Mouse (Mus musculus): Measurements from ENCODE around the gene Tomm6.
A peak's percentile ranks its signal among the peaks of the same experiment; 100 is the strongest.

DNA sequence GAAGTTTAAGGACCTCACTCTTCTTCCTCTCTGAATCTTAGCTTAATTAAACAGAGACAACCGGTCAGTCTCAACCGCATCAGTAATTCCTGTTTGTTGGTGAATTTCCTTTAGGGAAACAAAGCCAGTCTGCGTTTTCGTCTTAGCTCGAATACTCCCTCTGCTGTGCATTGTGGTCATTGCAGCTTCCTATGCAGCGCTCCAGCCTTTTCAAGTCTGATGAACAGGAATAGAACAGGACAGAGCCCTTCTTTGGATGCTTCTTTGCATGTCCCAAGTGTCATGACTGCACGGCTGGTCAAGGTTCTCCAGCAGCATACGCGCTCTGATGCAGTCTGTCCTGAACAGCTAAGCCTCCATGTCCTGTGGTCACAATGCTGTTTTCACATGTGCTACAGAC, 11.6 kb downstream of the Tomm6 start:
- TF ChIP-seq EP300 (IDR thresholded peaks at IDR 0.05): no peak
- peak; percentile 96 for TF ChIP-seq CTCF (IDR thresholded peaks at IDR 0.05)
